ENCODE assay signal across 27 mouse cellular contexts in genomic region chr19:7261476-7261875, GRCm38 (mm10).
"Had no signal": no experiment of that assay in that cellular context is flagged by ENCODE, and none has a peak within 500 bp of the region (broad histone marks: within the 10 kb centered on the region; RNA-seq: fewer than 3 reads in every experiment).

No protein-coding gene starts in this region.

- DNase-seq: gastrocnemius, postnatal 14 days; gastrocnemius, postnatal 36 days; heart, adult 11 months; heart, adult 2 months; heart, postnatal 14 days; heart, postnatal 36 days; kidney, adult 18-20 months; kidney, adult 8-10 months; kidney, postnatal 14 days; kidney, postnatal 36 days; layer of hippocampus, adult 9-11 months; liver; liver, embryonic 13.5 days; liver, postnatal 0 days had no signal

- H3K4me3 ChIP-seq: heart, adult 2 months; heart, embryonic 13.5 days; heart, embryonic 15.5 days; hindbrain, embryonic 13.5 days; hindbrain, embryonic 15.5 days; left cerebral cortex, adult 2 months; limb, embryonic 10.5 days; limb, embryonic 12.5 days; liver, embryonic 13.5 days; liver, embryonic 15.5 days had no signal

- ATAC-seq: hindbrain, postnatal 0 days; intestine, embryonic 16.5 days; liver, postnatal 0 days had no signal

- H3K9me3 ChIP-seq: heart, embryonic 15.5 days; hindbrain, embryonic 13.5 days; hindbrain, embryonic 15.5 days; limb, embryonic 10.5 days; liver, embryonic 13.5 days; liver, embryonic 15.5 days had no signal

- H3K36me3 ChIP-seq: heart, embryonic 13.5 days; heart, embryonic 15.5 days; hindbrain, embryonic 13.5 days; hindbrain, embryonic 15.5 days; limb, embryonic 10.5 days; limb, embryonic 12.5 days; liver, embryonic 13.5 days; liver, embryonic 15.5 days had no signal

- H3K9ac ChIP-seq: heart, embryonic 13.5 days; heart, embryonic 15.5 days; hindbrain, embryonic 13.5 days; hindbrain, embryonic 15.5 days; limb, embryonic 12.5 days; liver, embryonic 13.5 days; liver, embryonic 15.5 days; liver, postnatal 0 days had no signal

- H3K27ac ChIP-seq: heart, adult 2 months; heart, embryonic 13.5 days; heart, embryonic 15.5 days; hindbrain, embryonic 13.5 days; hindbrain, embryonic 15.5 days; hindbrain, postnatal 0 days; kidney, postnatal 0 days; left cerebral cortex, adult 2 months; limb, embryonic 10.5 days; limb, embryonic 12.5 days; liver, embryonic 13.5 days; liver, embryonic 15.5 days had no signal

- H3K4me2 ChIP-seq: heart, embryonic 11.5 days; heart, embryonic 13.5 days; heart, embryonic 15.5 days; hindbrain, embryonic 13.5 days; hindbrain, embryonic 15.5 days; limb, embryonic 12.5 days; liver, embryonic 11.5 days; liver, embryonic 13.5 days; liver, embryonic 15.5 days had no signal

- H3K27me3 ChIP-seq: heart, embryonic 13.5 days; heart, embryonic 15.5 days; hindbrain, embryonic 13.5 days; hindbrain, embryonic 15.5 days; limb, embryonic 12.5 days had no signal
